Mouse (Mus musculus): ENCODE results near the gene Cnn3. TPM values are rescaled to one million over a fixed set of nuclear protein-coding genes. Genes with fewer than 3 reads are reported as not detected.
A peak's percentile ranks its signal among the peaks of the same experiment; 100 is the strongest.

The Cnn3 gene
- polyA plus RNA-seq, 1 experiment: 67.8 TPM

- peak overlapping the region; percentile 33; the same call in 1 of the 2 replicates for H3K27ac ChIP-seq (ENCODE audit: insufficient read depth, low read depth, low read length)
- H3K4me3 ChIP-seq (ENCODE audit: low read depth, low read length): no peak overlapping the region
- no peaks in the 10 kb centered on the region for H3K36me3 ChIP-seq (ENCODE audit: control insufficient read depth, insufficient read depth, low read length)
- no peaks in the 10 kb centered on the region for H3K27me3 ChIP-seq (ENCODE audit: control insufficient read depth, insufficient read depth, low read length)
- whole genome bisulfite sequencing: 48% methylated on average over 11 of the region's 11 CpGs
- peaks cover 13% of the 10 kb centered on the region for H3K4me1 ChIP-seq (ENCODE audit: control insufficient read depth, insufficient read depth, insufficient read length, low read length)
- TF ChIP-seq CTCF (IDR thresholded peaks at IDR 0.05; ENCODE audit: extremely low read depth, insufficient read length, insufficient replicate concordance, low read depth, low read length) (no peak), POLR2A (IDR thresholded peaks at IDR 0.05; ENCODE audit: low read depth, low read length) (no peak)
Observed at GRCm38 (mm10) chr3:121439623-121440161, 13.4 kb downstream of the Cnn3 start.

DNA sequence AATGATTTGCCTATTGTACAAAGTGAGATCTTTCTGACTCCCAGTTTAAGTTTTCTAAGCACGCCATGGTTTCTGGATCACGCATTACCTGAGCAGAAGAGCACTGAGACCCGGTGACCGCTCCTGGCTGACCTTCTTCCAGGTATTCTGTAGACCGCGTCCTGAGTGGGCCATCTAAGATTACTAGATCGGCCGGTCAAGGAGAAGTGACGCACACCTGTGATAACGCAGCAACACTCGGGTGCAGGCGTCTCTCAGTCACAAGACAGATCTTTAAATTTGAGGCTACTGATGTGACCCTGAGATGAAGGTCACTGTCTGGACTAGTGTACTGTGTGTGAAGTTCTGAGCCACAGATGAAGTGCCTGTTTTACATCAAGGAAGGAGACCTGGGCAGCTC lies 15.2 kb downstream of the Cnn3 start:
- no peaks in the 10 kb centered on the region for H3K36me3 ChIP-seq (ENCODE audit: control insufficient read depth, insufficient read depth, low read length)
- WGBS: 85% methylated on average over 12 of the region's 12 CpGs
- H3K4me3 ChIP-seq (ENCODE audit: low read depth, low read length): no peak overlapping the region
- H3K27ac ChIP-seq (ENCODE audit: insufficient read depth, low read depth, low read length): no peak overlapping the region
- peaks cover 12% of the 10 kb centered on the region for H3K4me1 ChIP-seq (ENCODE audit: control insufficient read depth, insufficient read depth, insufficient read length, low read length)
- H3K27me3 ChIP-seq (ENCODE audit: control insufficient read depth, insufficient read depth, low read length): no peaks in the 10 kb centered on the region
- no peak for TF ChIP-seq POLR2A (IDR thresholded peaks at IDR 0.05; ENCODE audit: low read depth, low read length)
- no peak for TF ChIP-seq CTCF (IDR thresholded peaks at IDR 0.05; ENCODE audit: extremely low read depth, insufficient read length, insufficient replicate concordance, low read depth, low read length)

GRCm38 (mm10) chr3:121442288-121442687 lies 16.0 kb downstream of the Cnn3 start:
- no peak overlapping the region for H3K27ac ChIP-seq (ENCODE audit: insufficient read depth, low read depth, low read length)
- 73% methylated on average over 5 of the region's 5 CpGs for WGBS
- no peaks in the 10 kb centered on the region for H3K27me3 ChIP-seq (ENCODE audit: control insufficient read depth, insufficient read depth, low read length)
- TF ChIP-seq POLR2A (IDR thresholded peaks at IDR 0.05; ENCODE audit: low read depth, low read length): no peak
- no peak for TF ChIP-seq CTCF (IDR thresholded peaks at IDR 0.05; ENCODE audit: extremely low read depth, insufficient read length, insufficient replicate concordance, low read depth, low read length)
- peaks cover 11% of the 10 kb centered on the region for H3K4me1 ChIP-seq (ENCODE audit: control insufficient read depth, insufficient read depth, insufficient read length, low read length)
- no peak overlapping the region for H3K4me3 ChIP-seq (ENCODE audit: low read depth, low read length)
- H3K36me3 ChIP-seq (ENCODE audit: control insufficient read depth, insufficient read depth, low read length): no peaks in the 10 kb centered on the region

DNA sequence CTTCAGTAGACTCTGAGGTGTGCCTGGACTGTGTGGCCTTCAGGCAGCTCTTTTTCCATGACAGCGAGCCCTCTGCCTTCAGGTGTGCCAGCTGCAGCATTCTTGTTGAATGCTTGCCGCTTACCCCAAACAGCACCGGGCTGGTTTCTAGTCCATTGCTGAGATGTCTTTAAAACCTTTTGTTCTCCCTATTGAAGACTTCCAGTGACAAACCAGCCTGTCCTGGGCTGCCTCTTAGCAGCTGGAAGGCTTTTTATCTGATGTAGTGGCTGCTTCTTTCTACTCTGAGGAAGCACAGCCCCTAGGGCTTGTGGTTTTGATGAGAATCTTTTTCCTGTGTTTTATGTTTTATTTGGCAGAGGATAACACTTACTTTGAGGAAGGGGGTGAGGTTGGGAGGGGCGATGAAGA lies 17.6 kb downstream of the Cnn3 start:
- 72% methylated on average over 4 of the region's 4 CpGs for WGBS
- no peak for TF ChIP-seq CTCF (IDR thresholded peaks at IDR 0.05; ENCODE audit: extremely low read depth, insufficient read length, insufficient replicate concordance, low read depth, low read length)
- TF ChIP-seq POLR2A (IDR thresholded peaks at IDR 0.05; ENCODE audit: low read depth, low read length): no peak
- H3K36me3 ChIP-seq (ENCODE audit: control insufficient read depth, insufficient read depth, low read length): no peaks in the 10 kb centered on the region
- H3K4me3 ChIP-seq (ENCODE audit: low read depth, low read length): no peak overlapping the region
- H3K27me3 ChIP-seq (ENCODE audit: control insufficient read depth, insufficient read depth, low read length): no peaks in the 10 kb centered on the region
- peaks cover 4% of the 10 kb centered on the region; the same call in 1 of the 2 replicates for H3K4me1 ChIP-seq (ENCODE audit: control insufficient read depth, insufficient read depth, insufficient read length, low read length)
- no peak overlapping the region for H3K27ac ChIP-seq (ENCODE audit: insufficient read depth, low read depth, low read length)

DNA sequence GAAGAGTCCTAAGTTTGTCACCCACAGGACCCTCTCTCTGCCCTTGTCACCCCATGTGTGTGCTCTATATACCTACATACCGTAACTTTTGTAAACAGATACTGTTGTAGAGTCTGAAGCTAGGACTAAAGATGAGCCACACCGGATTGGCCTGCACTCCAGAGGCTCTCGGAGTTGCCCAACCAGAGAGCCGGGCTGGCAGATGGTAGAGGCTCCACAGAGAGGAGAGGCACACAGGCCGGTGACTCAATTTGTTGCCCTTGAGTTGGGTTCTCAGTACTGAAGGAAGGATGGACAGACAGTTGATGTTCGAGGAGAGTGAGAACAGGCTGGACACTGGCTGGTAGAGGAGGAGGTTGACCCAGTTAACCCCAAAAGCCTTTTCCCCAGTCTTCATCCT lies 18.1 kb downstream of the Cnn3 start:
- TF ChIP-seq POLR2A (IDR thresholded peaks at IDR 0.05; ENCODE audit: low read depth, low read length) (no peak), CTCF (IDR thresholded peaks at IDR 0.05; ENCODE audit: extremely low read depth, insufficient read length, insufficient replicate concordance, low read depth, low read length) (no peak)
- Histone ChIP-seq H3K27me3 (ENCODE audit: control insufficient read depth, insufficient read depth, low read length) (no peaks in the 10 kb centered on the region), H3K4me1 (ENCODE audit: control insufficient read depth, insufficient read depth, insufficient read length, low read length) (peaks cover 2% of the 10 kb centered on the region; the same call in 1 of the 2 replicates), H3K36me3 (ENCODE audit: control insufficient read depth, insufficient read depth, low read length) (no peaks in the 10 kb centered on the region), H3K27ac (ENCODE audit: insufficient read depth, low read depth, low read length) (no peak overlapping the region), H3K4me3 (ENCODE audit: low read depth, low read length) (no peak overlapping the region)
- 94% methylated on average over 6 of the region's 6 CpGs for WGBS

GRCm38 (mm10) chr3:121446454-121446853 lies 20.2 kb downstream of the Cnn3 start:
- H3K4me3 ChIP-seq (ENCODE audit: low read depth, low read length): no peak overlapping the region
- TF ChIP-seq POLR2A (IDR thresholded peaks at IDR 0.05; ENCODE audit: low read depth, low read length) (no peak), CTCF (IDR thresholded peaks at IDR 0.05; ENCODE audit: extremely low read depth, insufficient read length, insufficient replicate concordance, low read depth, low read length) (no peak)
- no peak overlapping the region for H3K27ac ChIP-seq (ENCODE audit: insufficient read depth, low read depth, low read length)
- WGBS: 37% methylated on average over 8 of the region's 8 CpGs
- H3K36me3 ChIP-seq (ENCODE audit: control insufficient read depth, insufficient read depth, low read length): peaks cover 5% of the 10 kb centered on the region
- no peaks in the 10 kb centered on the region for H3K27me3 ChIP-seq (ENCODE audit: control insufficient read depth, insufficient read depth, low read length)
- H3K4me1 ChIP-seq (ENCODE audit: control insufficient read depth, insufficient read depth, insufficient read length, low read length): 0 out of 2 replicates have a peak, but pooled peaks cover 2% of the 10 kb centered on the region

DNA sequence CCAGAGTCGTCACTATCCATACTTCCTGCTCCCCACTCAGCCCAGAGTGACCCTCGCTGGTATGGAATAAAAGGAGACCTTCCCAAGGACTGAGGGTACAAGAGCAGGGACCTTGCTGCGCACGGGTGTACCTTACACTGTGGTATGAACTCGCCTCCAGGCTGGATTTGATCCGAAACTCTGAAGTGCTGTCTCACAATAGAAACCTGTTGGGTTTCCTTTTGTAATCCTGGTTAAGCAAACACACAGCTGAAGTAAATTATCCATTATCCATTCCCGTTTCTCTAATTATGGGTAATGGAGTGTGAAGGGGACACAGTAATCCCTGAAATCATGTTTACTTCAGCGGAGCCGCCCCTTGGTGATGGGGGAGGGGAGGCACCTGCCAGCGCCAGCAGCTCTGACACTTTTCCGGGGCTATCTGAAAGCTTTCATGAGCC lies 21.8 kb downstream of the Cnn3 start:
- no peak overlapping the region for H3K4me3 ChIP-seq (ENCODE audit: low read depth, low read length)
- TF ChIP-seq CTCF (IDR thresholded peaks at IDR 0.05; ENCODE audit: extremely low read depth, insufficient read length, insufficient replicate concordance, low read depth, low read length) (no peak), POLR2A (IDR thresholded peaks at IDR 0.05; ENCODE audit: low read depth, low read length) (no peak)
- 50% methylated on average over 11 of the region's 11 CpGs for WGBS

More for the DNA sequence above, 21.8 kb downstream of the Cnn3 start:
- Histone ChIP-seq H3K4me1 (ENCODE audit: control insufficient read depth, insufficient read depth, insufficient read length, low read length) (0 out of 2 replicates have a peak, but pooled peaks cover 2% of the 10 kb centered on the region), H3K36me3 (ENCODE audit: control insufficient read depth, insufficient read depth, low read length) (peaks cover 9% of the 10 kb centered on the region), H3K27me3 (ENCODE audit: control insufficient read depth, insufficient read depth, low read length) (no peaks in the 10 kb centered on the region), H3K27ac (ENCODE audit: insufficient read depth, low read depth, low read length) (no peak overlapping the region)
